ENCODE assay signal across 29 mouse cellular contexts in the genomic region with DNA sequence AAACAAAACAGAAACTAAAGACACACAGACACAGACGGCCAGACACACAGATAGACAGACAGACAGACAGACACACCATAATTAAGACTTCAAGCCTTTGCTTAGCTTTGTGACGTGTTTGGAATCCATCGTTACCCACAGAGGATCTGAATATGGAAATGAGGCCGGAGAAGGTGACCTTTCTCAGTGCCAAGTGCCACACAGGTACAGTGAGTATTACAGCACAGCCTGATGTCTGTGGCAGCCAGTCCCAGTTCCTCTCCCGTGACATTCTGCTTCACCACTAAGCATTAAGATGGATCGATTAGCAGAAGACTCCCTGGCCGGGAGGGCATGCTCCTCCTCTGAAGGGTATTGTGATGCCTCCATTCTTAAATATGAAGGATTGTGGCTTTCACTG.
"Had no signal": no experiment of that assay in that cellular context is flagged by ENCODE, and none has a peak within 500 bp of the region (broad histone marks: within the 10 kb centered on the region; RNA-seq: fewer than 3 reads in every experiment).

No protein-coding gene starts in this region.

- H3K4me1 ChIP-seq: heart, embryonic 12.5 days; heart, embryonic 15.5 days; hindbrain, embryonic 10.5 days; hindbrain, embryonic 12.5 days; hindbrain, embryonic 15.5 days; intestine, embryonic 15.5 days; kidney, embryonic 15.5 days had no signal

- H3K9me3 ChIP-seq: heart, embryonic 12.5 days; heart, embryonic 13.5 days; heart, embryonic 15.5 days; hindbrain, embryonic 10.5 days; hindbrain, embryonic 12.5 days; hindbrain, embryonic 13.5 days; hindbrain, embryonic 15.5 days; intestine, embryonic 15.5 days; kidney, embryonic 15.5 days had no signal

- H3K36me3 ChIP-seq: heart, embryonic 12.5 days; heart, embryonic 13.5 days; heart, embryonic 15.5 days; hindbrain, embryonic 10.5 days; hindbrain, embryonic 12.5 days; hindbrain, embryonic 13.5 days; hindbrain, embryonic 15.5 days; intestine, embryonic 15.5 days; kidney, embryonic 15.5 days had no signal

- H3K27me3 ChIP-seq: heart, embryonic 12.5 days; heart, embryonic 13.5 days; heart, embryonic 15.5 days; hindbrain, embryonic 12.5 days; hindbrain, embryonic 13.5 days; hindbrain, embryonic 15.5 days; intestine, embryonic 15.5 days; kidney, embryonic 15.5 days had no signal

- H3K27ac ChIP-seq: heart, embryonic 13.5 days; heart, embryonic 15.5 days; hindbrain, embryonic 10.5 days; hindbrain, embryonic 12.5 days; hindbrain, embryonic 13.5 days; hindbrain, embryonic 14.5 days; hindbrain, embryonic 15.5 days; hindbrain, postnatal 0 days; intestine, embryonic 15.5 days; kidney, embryonic 15.5 days; kidney, postnatal 0 days; layer of hippocampus, adult 2 months; left cerebral cortex, adult 2 months had no signal

- DNase-seq: heart, postnatal 10 days; heart, postnatal 14 days; heart, postnatal 4 days; kidney, adult 11 months; kidney, adult 18-20 months; kidney, adult 2 months; kidney, adult 8-10 months; kidney, adult 9 months; kidney, postnatal 10 days; kidney, postnatal 14 days; kidney, postnatal 25 days; kidney, postnatal 36 days; kidney, postnatal 4 days; layer of hippocampus, adult 9-11 months; layer of hippocampus, postnatal 36 days had no signal

- H3K4me3 ChIP-seq: heart, embryonic 12.5 days; heart, embryonic 13.5 days; heart, embryonic 15.5 days; hindbrain, embryonic 10.5 days; hindbrain, embryonic 12.5 days; hindbrain, embryonic 13.5 days; hindbrain, embryonic 15.5 days; intestine, embryonic 15.5 days; kidney, embryonic 15.5 days; layer of hippocampus, adult 2 months; left cerebral cortex, adult 2 months had no signal

- H3K9ac ChIP-seq: heart, embryonic 12.5 days; heart, embryonic 13.5 days; heart, embryonic 15.5 days; hindbrain, embryonic 12.5 days; hindbrain, embryonic 13.5 days; hindbrain, embryonic 14.5 days; hindbrain, embryonic 15.5 days; intestine, embryonic 15.5 days; kidney, embryonic 15.5 days had no signal

- H3K4me2 ChIP-seq: heart, embryonic 12.5 days; heart, embryonic 13.5 days; heart, embryonic 15.5 days; hindbrain, embryonic 12.5 days; hindbrain, embryonic 13.5 days; hindbrain, embryonic 14.5 days; hindbrain, embryonic 15.5 days; intestine, embryonic 15.5 days; kidney, embryonic 15.5 days had no signal
